Mouse (Mus musculus): ENCODE measurements at regions not wholly inside any gene's neighbourhood (a gene's known extent, or its start where the extent isn't known, plus 50 kb on each side); places are given as distances from the start of the nearest gene placed in this dataset.

- no peak overlapping the region for H3K4me2 ChIP-seq
- H3K36me3 ChIP-seq (ENCODE audit: control insufficient read depth, insufficient read depth, low read length): no peaks in the 10 kb centered on the region
- DNase-seq (ENCODE audit: low spot score, missing footprints) (no peak), ATAC-seq (ENCODE audit: low FRiP score) (no peak)
- no peak overlapping the region for H3K4me3 ChIP-seq (ENCODE audit: low read depth, low read length)
- H3K9me3 ChIP-seq (ENCODE audit: control insufficient read depth, low read length): no peaks in the 10 kb centered on the region
- no peak overlapping the region for H3K27ac ChIP-seq (ENCODE audit: low read depth, low read length)
- no peaks in the 10 kb centered on the region for H3K27me3 ChIP-seq (ENCODE audit: control insufficient read depth, insufficient read depth, low read length)
- WGBS: 86% methylated on average over 5 of the region's 5 CpGs
- H3K4me1 ChIP-seq (ENCODE audit: control insufficient read depth, insufficient read depth, low read length): no peaks in the 10 kb centered on the region
- no peak overlapping the region for H3K9ac ChIP-seq (ENCODE audit: low read length)
Observed at GRCm38 (mm10) chr13:48145976-48146375, 115.1 kb upstream of the Id4 start.

GRCm38 (mm10) chr13:48147061-48147460, 114.0 kb upstream of the Id4 start:
- no peak overlapping the region for H3K4me2 ChIP-seq
- WGBS: 70% methylated on average over 7 of the region's 7 CpGs
- no peaks in the 10 kb centered on the region for H3K36me3 ChIP-seq (ENCODE audit: control insufficient read depth, insufficient read depth, low read length)
- no peak for DNase-seq (ENCODE audit: low spot score, missing footprints)
- no peak overlapping the region for H3K4me3 ChIP-seq (ENCODE audit: low read depth, low read length)
- ATAC-seq (ENCODE audit: low FRiP score): no peak
- H3K9ac ChIP-seq (ENCODE audit: low read length): no peak overlapping the region
- H3K27me3 ChIP-seq (ENCODE audit: control insufficient read depth, insufficient read depth, low read length): no peaks in the 10 kb centered on the region
- no peaks in the 10 kb centered on the region for H3K4me1 ChIP-seq (ENCODE audit: control insufficient read depth, insufficient read depth, low read length)
- no peaks in the 10 kb centered on the region for H3K9me3 ChIP-seq (ENCODE audit: control insufficient read depth, low read length)
- no peak overlapping the region for H3K27ac ChIP-seq (ENCODE audit: low read depth, low read length)

GRCm38 (mm10) chr13:48153248-48153647, 107.8 kb upstream of the Id4 start:
- peaks cover 32% of the 10 kb centered on the region for H3K4me1 ChIP-seq (ENCODE audit: control insufficient read depth, insufficient read depth, low read length)
- H3K27ac ChIP-seq (ENCODE audit: low read depth, low read length): peak overlapping the region; percentile 65; the same call in 1 of the 2 replicates
- no peak for DNase-seq (ENCODE audit: low spot score, missing footprints)
- ATAC-seq (ENCODE audit: low FRiP score): no peak
- no peaks in the 10 kb centered on the region for H3K9me3 ChIP-seq (ENCODE audit: control insufficient read depth, low read length)
- H3K4me2 ChIP-seq: no peak overlapping the region
- WGBS: 56% methylated on average over 7 of the region's 7 CpGs
- no peak overlapping the region for H3K9ac ChIP-seq (ENCODE audit: low read length)
- no peak overlapping the region for H3K4me3 ChIP-seq (ENCODE audit: low read depth, low read length)
- H3K27me3 ChIP-seq (ENCODE audit: control insufficient read depth, insufficient read depth, low read length): no peaks in the 10 kb centered on the region
- H3K36me3 ChIP-seq (ENCODE audit: control insufficient read depth, insufficient read depth, low read length): no peaks in the 10 kb centered on the region

- H3K4me3 ChIP-seq (ENCODE audit: low read depth, low read length): no peak overlapping the region
- WGBS: 34% methylated on average over 7 of the region's 7 CpGs
- no peaks in the 10 kb centered on the region for H3K9me3 ChIP-seq (ENCODE audit: control insufficient read depth, low read length)
- H3K36me3 ChIP-seq (ENCODE audit: control insufficient read depth, insufficient read depth, low read length): no peaks in the 10 kb centered on the region
- H3K4me1 ChIP-seq (ENCODE audit: control insufficient read depth, insufficient read depth, low read length): peaks cover 38% of the 10 kb centered on the region
- DNase-seq (ENCODE audit: low spot score, missing footprints) (peak; percentile 88), ATAC-seq (ENCODE audit: low FRiP score) (no peak)
- peak overlapping the region; percentile 65 for H3K27ac ChIP-seq (ENCODE audit: low read depth, low read length)
- no peak overlapping the region for H3K4me2 ChIP-seq
- H3K9ac ChIP-seq (ENCODE audit: low read length): no peak overlapping the region
- no peaks in the 10 kb centered on the region for H3K27me3 ChIP-seq (ENCODE audit: control insufficient read depth, insufficient read depth, low read length)
Observed at GRCm38 (mm10) chr13:48153684-48154413, 107.2 kb upstream of the Id4 start.

- H3K4me3 ChIP-seq (ENCODE audit: low read depth, low read length): no peak overlapping the region
- peaks cover 45% of the 10 kb centered on the region for H3K4me1 ChIP-seq (ENCODE audit: control insufficient read depth, insufficient read depth, low read length)
- no peak overlapping the region for H3K9ac ChIP-seq (ENCODE audit: low read length)
- H3K9me3 ChIP-seq (ENCODE audit: control insufficient read depth, low read length): no peaks in the 10 kb centered on the region
- no peaks in the 10 kb centered on the region for H3K36me3 ChIP-seq (ENCODE audit: control insufficient read depth, insufficient read depth, low read length)
- ATAC-seq (ENCODE audit: low FRiP score) (peak; percentile 39), DNase-seq (ENCODE audit: low spot score, missing footprints) (peak; percentile 85)
- H3K27ac ChIP-seq (ENCODE audit: low read depth, low read length): peak overlapping the region; percentile 65
- H3K4me2 ChIP-seq: no peak overlapping the region
- H3K27me3 ChIP-seq (ENCODE audit: control insufficient read depth, insufficient read depth, low read length): no peaks in the 10 kb centered on the region
- 22% methylated on average over 6 of the region's 6 CpGs for WGBS
Observed at GRCm38 (mm10) chr13:48154414-48155105, 106.5 kb upstream of the Id4 start.

- H3K4me1 ChIP-seq (ENCODE audit: control insufficient read depth, insufficient read depth, low read length): peaks cover 49% of the 10 kb centered on the region
- WGBS: 19% methylated on average over 15 of the region's 15 CpGs
- H3K36me3 ChIP-seq (ENCODE audit: control insufficient read depth, insufficient read depth, low read length): no peaks in the 10 kb centered on the region
- no peaks in the 10 kb centered on the region for H3K27me3 ChIP-seq (ENCODE audit: control insufficient read depth, insufficient read depth, low read length)
- peak overlapping the region; percentile 30; the same call in 1 of the 2 replicates for H3K4me2 ChIP-seq
- H3K27ac ChIP-seq (ENCODE audit: low read depth, low read length): peak overlapping the region; percentile 62
- ATAC-seq (ENCODE audit: low FRiP score) (peak; percentile 92), DNase-seq (ENCODE audit: low spot score, missing footprints) (peak; percentile 91)
- no peaks in the 10 kb centered on the region for H3K9me3 ChIP-seq (ENCODE audit: control insufficient read depth, low read length)
- H3K9ac ChIP-seq (ENCODE audit: low read length): no peak overlapping the region
- no peak overlapping the region for H3K4me3 ChIP-seq (ENCODE audit: low read depth, low read length)
Observed at GRCm38 (mm10) chr13:48159020-48159910, 101.8 kb upstream of the Id4 start.

- no peak overlapping the region for H3K4me2 ChIP-seq
- 55% methylated on average over 5 of the region's 5 CpGs for WGBS
- H3K27me3 ChIP-seq (ENCODE audit: control insufficient read depth, insufficient read depth, low read length): no peaks in the 10 kb centered on the region
- ATAC-seq (ENCODE audit: low FRiP score): no peak
- H3K27ac ChIP-seq (ENCODE audit: low read depth, low read length): peak overlapping the region; percentile 62; the same call in 1 of the 2 replicates
- H3K4me3 ChIP-seq (ENCODE audit: low read depth, low read length): no peak overlapping the region
- no peaks in the 10 kb centered on the region for H3K9me3 ChIP-seq (ENCODE audit: control insufficient read depth, low read length)
- no peak for DNase-seq (ENCODE audit: low spot score, missing footprints)
- H3K36me3 ChIP-seq (ENCODE audit: control insufficient read depth, insufficient read depth, low read length): no peaks in the 10 kb centered on the region
- no peak overlapping the region for H3K9ac ChIP-seq (ENCODE audit: low read length)
- peaks cover 40% of the 10 kb centered on the region for H3K4me1 ChIP-seq (ENCODE audit: control insufficient read depth, insufficient read depth, low read length)
Observed at GRCm38 (mm10) chr13:48160161-48160560, 100.9 kb upstream of the Id4 start.

- Histone ChIP-seq H3K9ac (ENCODE audit: low read length) (no peak overlapping the region), H3K4me1 (ENCODE audit: control insufficient read depth, insufficient read depth, low read length) (peaks cover 34% of the 10 kb centered on the region), H3K36me3 (ENCODE audit: control insufficient read depth, insufficient read depth, low read length) (no peaks in the 10 kb centered on the region), H3K9me3 (ENCODE audit: control insufficient read depth, low read length) (no peaks in the 10 kb centered on the region), H3K27me3 (ENCODE audit: control insufficient read depth, insufficient read depth, low read length) (no peaks in the 10 kb centered on the region), H3K4me2 (no peak overlapping the region), H3K4me3 (ENCODE audit: low read depth, low read length) (no peak overlapping the region), H3K27ac (ENCODE audit: low read depth, low read length) (no peak overlapping the region)
- peak; percentile 79 for ATAC-seq (ENCODE audit: low FRiP score)
- WGBS: 31% methylated on average over 9 of the region's 9 CpGs
- peak; percentile 90 for DNase-seq (ENCODE audit: low spot score, missing footprints)
Observed at GRCm38 (mm10) chr13:48161339-48161738, 99.7 kb upstream of the Id4 start.

Data from midbrain, embryonic 11.5 days (tissue).